19 mouse cellular contexts compared by ENCODE assay signal in the genomic region with DNA sequence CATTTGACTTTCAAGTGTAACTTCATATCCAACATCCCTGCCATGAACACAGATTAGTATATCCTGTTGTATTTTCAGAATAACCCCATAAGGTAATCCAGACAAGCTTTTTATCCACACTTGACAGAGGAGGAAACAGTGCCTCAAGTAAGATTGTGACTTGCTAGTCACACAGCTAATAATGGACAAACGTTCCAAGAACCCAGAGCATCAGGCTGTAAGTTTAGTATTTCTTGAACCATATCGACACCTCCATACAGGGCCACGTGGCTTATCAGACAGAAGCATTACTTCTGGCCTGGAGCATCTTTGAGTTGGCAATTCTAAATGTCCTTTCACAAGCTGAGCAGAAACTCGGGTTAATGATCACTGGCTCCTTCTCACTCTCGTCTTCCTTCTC.
"Had no signal": no experiment of that assay in that cellular context is flagged by ENCODE, and none has a peak within 500 bp of the region (broad histone marks: within the 10 kb centered on the region; RNA-seq: fewer than 3 reads in every experiment).

No protein-coding gene starts in this region.

- H3K27ac ChIP-seq: kidney, postnatal 0 days; limb, embryonic 13.5 days; liver, embryonic 15.5 days; midbrain, embryonic 10.5 days; midbrain, embryonic 15.5 days; neural tube, embryonic 13.5 days; stomach, postnatal 0 days had no signal

- H3K36me3 ChIP-seq: limb, embryonic 13.5 days; liver, embryonic 15.5 days; midbrain, embryonic 10.5 days; midbrain, embryonic 15.5 days; neural tube, embryonic 13.5 days had no signal

- H3K4me2 ChIP-seq: limb, embryonic 13.5 days; liver, embryonic 15.5 days; lung, embryonic 14.5 days; midbrain, embryonic 15.5 days; neural tube, embryonic 13.5 days had no signal

- H3K4me1 ChIP-seq: limb, embryonic 13.5 days; liver, embryonic 15.5 days; midbrain, embryonic 15.5 days; neural tube, embryonic 13.5 days had no signal

- H3K9ac ChIP-seq: limb, embryonic 13.5 days; liver, embryonic 15.5 days; lung, embryonic 14.5 days; midbrain, embryonic 15.5 days; neural tube, embryonic 13.5 days had no signal

- H3K4me3 ChIP-seq: limb, embryonic 13.5 days; liver, embryonic 15.5 days; midbrain, embryonic 10.5 days; midbrain, embryonic 15.5 days; neural tube, embryonic 13.5 days had no signal

- H3K9me3 ChIP-seq: limb, embryonic 13.5 days; liver, embryonic 15.5 days; midbrain, embryonic 10.5 days; midbrain, embryonic 15.5 days; neural tube, embryonic 13.5 days had no signal

- H3K27me3 ChIP-seq: limb, embryonic 13.5 days; liver, embryonic 15.5 days; midbrain, embryonic 15.5 days; neural tube, embryonic 13.5 days had no signal

- DNase-seq: kidney, adult 9 months; kidney, postnatal 36 days; layer of hippocampus, adult 9-11 months; left cerebral cortex, postnatal 4 days; lung, embryonic 14.5 days; lung, postnatal 10 days; lung, postnatal 4 days; retina, postnatal 1 day; right cerebral cortex, postnatal 4 days; thymus, postnatal 4 days had no signal

- ATAC-seq: inflammation-experienced regulatory T-cells, adult 6 months; intestine, postnatal 0 days; midbrain, embryonic 15.5 days had no signal
